Mouse (Mus musculus) cerebellum, adult 9-10 months (tissue): ENCODE measurements at regions not wholly inside any gene's neighbourhood (a gene's known extent, or its start where the extent isn't known, plus 50 kb on each side); places are given as distances from the start of the nearest gene placed in this dataset.
"Not testable (repeated sequence)": the region's sequence is repeated elsewhere in the genome, so short reads cannot be mapped to it uniquely, and the experiment has no call there.

Experiments used
- DNase-seq: peaks from one replicate; pipeline ENCODE4 v3.0.0; 2022

DNA sequence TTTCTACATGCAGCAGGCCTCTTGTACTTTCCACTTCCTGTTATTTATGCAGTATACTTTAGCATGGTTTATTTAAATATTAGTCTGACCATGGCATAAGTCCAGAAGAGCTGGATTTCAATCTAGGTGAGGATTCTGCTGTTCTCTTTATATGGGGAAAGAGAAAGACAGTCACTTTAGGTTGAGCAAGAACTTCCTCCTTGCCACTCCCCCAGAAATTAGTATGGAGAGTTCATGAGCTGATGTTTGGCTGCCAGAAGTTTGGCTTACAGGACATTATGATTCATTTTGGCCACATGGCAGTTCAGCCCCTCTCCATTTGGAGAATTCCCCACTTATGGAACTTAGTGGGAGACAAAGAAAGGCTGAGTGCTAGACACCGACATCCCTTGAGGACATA is 130.8 kb downstream of the Arrdc3 start:
- DNase-seq, result no peak

DNA sequence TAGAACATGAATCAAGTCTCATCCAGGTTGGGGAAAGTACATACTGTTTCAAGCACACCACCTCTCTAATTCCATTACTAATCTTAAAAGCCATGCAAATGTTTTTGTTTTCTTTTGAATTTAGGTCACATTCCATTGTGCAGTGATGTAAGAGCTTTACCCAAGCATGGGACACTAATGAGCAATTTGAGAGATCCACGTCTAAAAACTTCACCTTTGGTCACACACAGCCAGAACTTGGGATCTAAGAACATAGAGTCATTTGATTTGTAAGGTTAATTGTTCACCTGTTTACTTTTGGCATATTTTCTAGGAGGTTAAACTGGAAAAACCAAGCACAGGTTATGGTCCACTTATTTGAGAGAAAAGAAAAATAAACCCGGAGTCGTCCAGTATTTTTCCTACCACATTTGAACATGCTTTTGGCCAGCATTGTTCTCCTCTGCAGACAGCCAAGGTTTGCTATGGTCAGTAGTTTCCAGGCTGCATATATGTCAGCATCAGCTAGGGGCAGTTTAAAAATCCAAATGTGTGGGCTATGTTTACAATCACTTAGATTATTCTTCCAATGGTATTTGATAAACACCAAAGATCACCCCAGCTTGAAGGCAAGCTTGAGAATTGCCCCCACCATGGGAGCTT is 137.0 kb downstream of the Arrdc3 start:
- DNase-seq, result no peak

DNA sequence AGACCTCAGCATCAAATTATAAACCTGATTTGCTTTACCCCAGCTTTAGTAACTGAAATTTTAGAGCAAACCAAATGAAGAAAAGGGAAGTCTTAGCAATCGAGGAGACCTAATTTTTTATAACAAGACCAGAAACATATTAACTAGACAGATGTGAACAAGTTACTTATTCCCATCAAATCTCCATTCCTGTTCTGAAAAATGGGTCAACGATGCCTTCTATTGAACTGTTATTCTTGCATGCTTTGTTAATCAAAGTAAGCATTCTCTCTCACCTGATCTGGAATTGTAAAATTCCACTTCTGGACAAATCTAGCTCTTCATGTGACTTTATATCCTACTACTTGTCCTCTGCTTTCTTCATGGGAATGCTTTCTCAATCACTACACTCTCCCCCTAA is 137.6 kb downstream of the Arrdc3 start:
- DNase-seq, result no peak

DNA sequence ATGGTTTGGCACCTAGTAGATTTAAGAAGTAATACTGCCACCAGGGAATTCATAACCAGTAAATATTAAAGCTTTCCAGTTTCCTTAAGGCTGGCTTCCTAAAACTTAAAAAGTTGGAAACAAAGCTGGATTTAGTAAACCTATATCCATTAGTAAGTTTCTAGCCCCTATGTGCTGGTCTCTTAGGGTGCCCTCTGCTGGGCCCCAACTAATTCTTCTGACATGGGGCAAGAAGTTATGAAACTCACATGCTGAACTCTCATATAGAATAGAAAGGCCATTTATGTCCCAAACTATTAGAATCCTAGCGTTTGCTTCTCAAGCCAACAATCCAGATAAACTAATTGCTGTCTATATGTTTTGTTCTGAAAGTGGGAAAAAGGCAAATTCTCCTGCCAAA is 139.2 kb downstream of the Arrdc3 start:
- DNase-seq, result no peak

DNA sequence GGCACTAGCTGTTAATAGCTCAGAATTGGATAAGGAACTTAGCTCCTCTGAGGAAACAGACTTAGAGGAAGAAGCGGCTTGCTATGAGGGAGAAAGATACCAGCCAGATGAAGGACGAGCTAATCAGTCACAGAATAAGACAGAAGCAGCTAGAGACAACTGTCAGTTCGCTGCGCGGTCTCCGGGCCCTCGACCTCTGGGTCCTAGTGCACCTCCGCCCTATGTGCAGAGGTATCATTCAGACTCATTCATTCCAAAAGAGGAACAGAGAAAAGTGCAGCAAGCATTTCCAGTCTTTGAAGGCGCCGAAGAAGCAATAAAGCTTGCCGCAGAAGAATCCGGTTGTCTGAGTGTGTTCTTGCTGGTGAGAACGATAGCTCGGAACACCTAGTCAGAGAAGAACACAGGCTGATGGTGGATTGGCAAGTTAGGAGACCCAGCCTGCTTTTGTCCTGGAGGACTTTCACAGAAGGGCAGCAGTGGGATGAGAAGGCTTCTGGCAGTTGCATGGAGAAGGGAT is 142.1 kb downstream of the Arrdc3 start:
- not testable (repeated sequence) for DNase-seq

DNA sequence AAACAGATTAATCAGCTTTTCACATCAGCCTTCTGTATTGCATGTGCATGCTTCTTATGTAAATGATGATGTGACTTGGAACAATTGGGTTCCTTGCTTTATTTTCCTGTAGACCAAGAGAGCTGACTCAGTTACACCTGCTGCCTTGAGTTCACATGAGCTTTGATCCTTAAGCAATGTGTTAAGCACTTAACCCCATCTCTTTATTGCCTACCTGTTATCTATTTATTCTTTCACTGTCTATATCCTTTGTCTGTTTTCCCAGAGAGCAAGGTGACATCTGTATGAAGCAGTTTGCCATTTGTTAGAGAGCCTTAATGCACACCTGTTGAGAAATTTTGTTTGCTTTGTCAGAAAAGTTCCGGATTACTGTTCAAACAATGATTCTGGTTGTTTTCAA is 154.1 kb downstream of the Arrdc3 start:
- no peak for DNase-seq

DNA sequence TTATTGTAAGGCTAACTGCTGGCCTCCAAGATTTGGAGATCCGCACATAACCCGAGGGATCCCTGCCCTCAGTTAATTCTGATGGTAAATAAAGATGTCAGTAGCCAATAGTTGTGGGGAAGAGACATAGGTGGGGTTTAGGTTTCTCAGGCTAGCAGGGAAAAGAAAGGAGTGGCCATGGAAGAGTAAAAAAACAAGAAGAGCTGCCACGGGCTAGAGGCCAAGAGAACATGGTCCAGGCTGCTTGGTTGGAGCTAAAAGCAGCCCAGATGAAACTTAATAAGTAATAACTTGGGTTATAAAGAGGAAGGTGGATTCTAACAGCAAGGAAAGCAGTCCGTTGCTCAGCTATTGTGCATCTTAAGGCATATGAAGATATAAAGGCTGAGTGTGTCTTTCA is 155.6 kb downstream of the Arrdc3 start:
- DNase-seq, result no peak

DNA sequence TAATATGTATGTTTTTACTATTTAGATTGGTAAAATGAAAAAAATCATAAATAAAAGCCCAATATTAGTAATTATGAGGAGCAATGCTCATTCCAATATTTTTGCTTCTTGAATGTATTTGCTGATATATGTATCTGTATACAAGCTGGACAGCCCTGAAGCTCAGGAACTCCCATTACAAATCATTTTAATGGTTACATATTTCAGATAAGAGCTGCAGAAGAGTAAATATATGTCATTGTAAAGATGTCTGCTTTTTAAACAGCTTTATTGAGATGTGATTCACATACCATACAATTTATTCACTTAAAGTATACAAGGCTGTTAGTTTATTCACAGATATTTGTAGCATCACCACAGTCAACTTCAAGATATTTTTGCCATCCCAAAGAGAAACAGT is 157.3 kb downstream of the Arrdc3 start:
- no peak for DNase-seq

DNA sequence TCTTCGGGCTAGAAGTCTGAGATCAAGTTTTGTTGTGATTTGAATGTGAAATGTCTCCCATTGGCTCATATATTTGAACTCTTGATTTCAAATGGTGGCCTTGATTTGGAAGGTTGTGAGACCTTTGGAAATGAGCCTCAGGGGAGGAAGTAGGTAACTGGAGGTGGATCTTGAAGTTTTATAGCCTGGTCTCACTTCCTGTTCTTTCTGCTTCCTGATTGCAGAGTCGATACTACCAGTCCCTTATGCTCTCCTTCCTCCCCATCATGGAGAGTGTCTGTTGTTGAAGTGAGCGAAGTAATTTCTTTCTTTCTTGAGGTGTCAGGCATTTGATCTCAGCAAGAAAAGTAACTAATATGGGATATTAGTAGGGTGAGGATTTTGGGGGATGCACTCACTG is 158.5 kb downstream of the Arrdc3 start:
- no peak for DNase-seq
